Mouse (Mus musculus) cerebellum, adult 11 months (tissue): Measurements from ENCODE around the gene Hmcn1.

Experiments used
- DNase-seq: peaks from one replicate; pipeline ENCODE4 v3.0.0; 2022

Gene Hmcn1

DNA sequence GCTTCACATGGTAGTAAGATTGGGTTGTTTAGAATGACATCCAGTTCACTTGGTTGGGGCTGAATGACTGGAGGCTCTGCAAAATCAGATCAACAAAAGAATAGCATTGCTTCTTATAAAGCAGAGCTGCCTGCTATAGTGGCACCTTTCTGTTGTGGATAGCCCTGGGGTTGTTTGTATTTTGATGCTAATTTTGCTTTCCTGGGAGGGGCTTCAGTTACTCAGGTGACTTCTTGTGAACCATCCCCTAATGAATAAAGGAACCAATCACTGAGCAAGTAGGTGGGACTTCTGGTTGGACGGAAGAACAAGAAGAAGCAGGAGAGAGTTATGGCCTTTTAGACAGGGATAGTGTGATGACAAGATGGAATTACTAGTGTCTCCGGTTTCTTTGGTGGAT lies 370.0 kb downstream of the Hmcn1 start:
- no peak for DNase-seq

- DNase-seq, result no peak
These were observed 382.7 kb downstream of the Hmcn1 start for GRCm38 (mm10) chr1:150610539-150610938.

GRCm38 (mm10) chr1:150606173-150606572 lies 387.1 kb downstream of the Hmcn1 start:
- DNase-seq, result no peak

- DNase-seq, result no peak
These were observed 399.6 kb downstream of the Hmcn1 start for GRCm38 (mm10) chr1:150593614-150594013.

DNA sequence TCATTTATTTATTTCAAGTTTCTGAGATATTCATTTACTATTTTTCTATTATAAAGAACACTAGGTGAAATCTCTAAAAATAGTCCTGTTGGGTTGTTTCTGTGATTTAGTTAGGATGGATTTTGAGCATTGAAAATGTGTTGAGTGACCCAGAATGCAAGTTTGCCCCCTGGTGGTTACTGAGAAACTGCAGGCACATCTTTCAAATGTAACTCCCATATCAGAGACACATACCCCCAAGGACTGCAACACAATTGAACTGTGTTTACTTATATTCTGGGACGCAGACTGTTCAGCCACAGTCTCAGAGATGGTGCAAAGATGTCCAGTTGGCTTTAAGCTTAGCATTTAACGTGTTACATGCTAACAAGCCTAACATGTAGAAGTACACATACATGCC lies 402.0 kb downstream of the Hmcn1 start:
- peak; percentile 4 for DNase-seq

GRCm38 (mm10) chr1:150587410-150587809 lies 405.8 kb downstream of the Hmcn1 start:
- no peak for DNase-seq

DNA sequence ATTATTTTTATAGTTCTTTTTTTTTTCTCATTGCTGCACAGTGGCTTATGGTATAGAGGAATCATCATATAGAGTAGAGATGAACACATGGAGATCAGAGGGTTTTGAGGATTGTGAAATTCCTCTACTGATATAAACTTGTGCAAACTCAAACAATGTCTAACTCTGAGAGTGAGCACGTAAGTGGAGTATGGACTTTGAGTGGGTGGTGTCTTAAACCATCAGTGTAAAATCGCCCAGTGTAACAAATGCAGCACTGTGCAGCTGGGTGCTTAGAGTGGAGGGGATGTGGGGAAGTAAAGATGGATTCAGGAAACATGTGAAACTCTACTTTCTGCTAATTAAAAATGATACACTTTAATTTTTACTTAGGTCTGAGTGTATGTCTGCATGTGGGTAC lies 408.8 kb downstream of the Hmcn1 start:
- DNase-seq, result no peak

- no peak for DNase-seq
These were observed 409.5 kb downstream of the Hmcn1 start for GRCm38 (mm10) chr1:150583734-150584133.

GRCm38 (mm10) chr1:150580561-150580960 lies 412.7 kb downstream of the Hmcn1 start:
- no peak for DNase-seq

DNA sequence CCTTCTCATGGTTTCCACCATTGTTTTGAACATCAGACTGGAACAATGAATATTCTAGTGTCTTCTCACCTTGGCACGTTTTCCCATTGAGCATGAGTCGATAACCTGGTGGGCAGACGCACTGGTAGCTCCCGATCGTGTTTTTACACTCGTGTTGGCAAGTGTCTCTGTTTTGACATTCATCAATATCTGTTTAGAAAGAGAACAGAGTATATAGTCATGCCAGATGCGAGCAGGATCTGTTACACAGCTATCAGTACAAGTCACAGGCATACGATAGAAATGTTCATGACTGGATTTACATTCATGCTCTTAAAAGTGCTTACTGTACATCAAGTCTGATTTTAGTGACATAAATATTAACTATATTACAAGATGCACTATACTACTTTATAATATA lies 419.8 kb downstream of the Hmcn1 start:
- DNase-seq, result no peak

DNA sequence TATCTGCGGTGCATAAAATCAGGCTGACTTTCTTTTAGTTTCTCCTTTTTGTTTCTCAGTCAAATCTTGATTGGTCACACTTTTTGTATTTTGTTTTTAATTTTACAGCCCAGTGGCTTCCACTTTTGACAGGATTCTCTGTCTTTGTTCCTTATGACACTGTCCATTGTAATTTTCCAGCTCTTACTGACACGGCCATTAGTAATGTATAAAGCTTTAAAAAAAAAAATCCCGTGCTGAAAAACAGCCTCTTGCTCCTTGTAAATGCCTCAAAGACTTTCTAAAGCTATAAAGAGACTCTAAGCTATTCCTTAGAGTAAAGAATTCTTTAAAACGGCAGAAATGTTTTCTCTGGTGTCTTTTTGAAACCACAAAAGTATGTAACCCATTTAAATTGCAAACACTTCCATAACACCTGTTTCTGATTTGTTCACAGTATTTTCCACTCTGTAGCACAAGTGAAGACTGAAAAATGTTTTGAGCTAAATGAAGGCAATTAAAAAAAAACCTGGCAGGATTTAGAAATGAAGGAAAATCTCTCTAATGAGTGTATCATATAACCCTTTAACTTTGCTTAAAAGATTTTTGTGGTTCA lies 422.6 kb downstream of the Hmcn1 start:
- no peak for DNase-seq

GRCm38 (mm10) chr1:150569820-150570543 lies 423.3 kb downstream of the Hmcn1 start:
- DNase-seq, result no peak

- no peak for DNase-seq
These were observed 426.9 kb downstream of the Hmcn1 start for GRCm38 (mm10) chr1:150566287-150566686.

- no peak for DNase-seq
These were observed 436.6 kb downstream of the Hmcn1 start for GRCm38 (mm10) chr1:150556621-150557020.

GRCm38 (mm10) chr1:150551390-150551789 lies 441.8 kb downstream of the Hmcn1 start:
- DNase-seq, result no peak

DNA sequence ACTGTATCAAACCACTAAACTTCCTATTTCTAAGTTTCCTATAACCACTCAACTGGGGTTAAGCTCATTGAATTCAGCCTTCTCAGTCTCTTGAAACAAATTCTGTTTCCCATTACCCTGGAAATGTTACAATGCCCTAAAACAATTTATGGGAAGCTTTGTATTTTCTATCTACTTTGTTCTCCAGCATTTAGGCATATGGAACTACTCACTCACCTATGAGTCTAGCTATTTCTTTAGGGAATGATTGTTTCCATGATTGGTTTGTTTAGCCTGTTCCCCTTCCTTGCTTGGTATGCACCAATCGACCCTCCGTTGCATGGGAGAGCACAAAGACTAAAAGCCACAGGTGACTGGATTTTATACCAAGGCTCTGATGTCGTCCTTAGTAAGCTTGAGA lies 446.8 kb downstream of the Hmcn1 start:
- DNase-seq, result no peak

- DNase-seq, result no peak
These were observed 453.0 kb downstream of the Hmcn1 start for GRCm38 (mm10) chr1:150540267-150540666.

GRCm38 (mm10) chr1:150537410-150538128 lies 455.7 kb downstream of the Hmcn1 start:
- DNase-seq, result no peak

DNA sequence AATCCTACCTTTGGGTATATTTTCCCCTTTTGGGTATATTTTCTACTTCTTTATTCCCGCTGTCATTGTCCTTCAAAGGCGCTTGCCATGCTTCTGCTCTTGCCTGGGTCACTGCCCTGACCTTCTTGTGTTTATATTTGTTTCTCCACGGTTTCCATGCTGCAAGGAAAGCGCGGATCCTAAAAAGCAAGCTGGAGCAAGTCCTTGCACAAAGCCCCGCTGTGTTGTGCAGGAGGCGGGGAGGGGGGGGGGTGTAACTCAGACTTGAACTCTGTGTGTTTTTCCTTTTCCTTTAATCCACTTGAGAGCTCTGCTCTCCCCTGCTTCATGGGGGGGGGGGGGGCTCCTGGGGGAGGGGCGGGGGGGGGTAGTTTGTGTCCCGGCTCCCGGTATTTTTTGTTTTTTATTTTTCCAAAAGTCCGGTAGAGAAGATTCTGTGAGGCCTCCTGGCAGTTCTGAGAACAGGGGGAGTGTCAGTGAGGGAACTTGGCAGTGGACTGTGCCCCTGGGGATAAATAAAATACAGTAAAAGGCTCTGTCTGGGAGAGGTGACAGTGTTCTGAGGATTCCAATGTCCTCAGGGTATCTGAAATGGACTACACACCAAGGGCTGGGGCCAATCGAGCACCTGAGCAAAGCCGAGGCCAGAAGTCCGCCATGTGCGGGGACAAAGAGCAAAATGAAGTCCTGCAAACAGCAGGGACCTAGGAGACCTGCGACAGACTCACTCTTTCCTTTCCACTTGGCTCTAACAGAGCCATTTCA lies 457.3 kb downstream of the Hmcn1 start:
- DNase-seq, result no peak

DNA sequence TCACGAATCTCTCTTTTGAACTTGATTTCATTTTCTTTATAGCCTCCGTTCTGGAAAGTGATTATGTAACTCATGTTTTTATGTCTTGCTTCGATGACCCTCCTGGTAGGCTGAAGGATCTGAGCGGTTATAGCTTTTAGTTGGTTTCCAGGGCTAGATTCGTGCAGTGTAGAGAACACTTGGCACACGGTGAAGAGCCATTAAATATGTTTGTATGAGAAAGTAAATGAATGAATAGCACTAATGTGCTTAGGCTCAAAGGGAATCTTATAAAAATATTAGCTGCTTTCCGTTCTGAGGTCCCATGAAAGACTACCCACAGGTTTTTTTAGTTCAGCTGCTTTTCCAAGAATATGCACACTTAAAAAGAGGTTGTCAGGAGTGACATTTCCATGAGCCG lies 458.6 kb downstream of the Hmcn1 start:
- no peak for DNase-seq

DNA sequence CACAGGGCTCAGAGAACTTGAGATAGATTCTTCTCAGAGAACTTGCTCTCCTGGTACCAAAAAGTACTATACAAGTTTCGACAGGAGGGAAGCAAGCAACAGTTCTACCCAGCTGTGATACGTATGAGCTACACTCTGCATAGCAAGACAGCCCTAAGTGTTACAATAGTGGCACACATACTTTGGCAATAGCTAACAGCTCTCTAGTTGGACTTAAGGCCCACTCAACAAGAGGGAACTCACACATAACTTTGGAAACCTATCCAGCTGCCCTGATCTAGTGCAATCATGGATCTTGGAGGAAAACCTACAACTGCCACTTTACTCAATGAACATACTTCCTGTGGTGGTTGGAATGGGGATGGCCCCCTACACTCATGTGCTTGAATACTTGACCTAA lies 480.2 kb downstream of the Hmcn1 start:
- DNase-seq, result no peak
